Mouse (Mus musculus): ENCODE measurements around the gene Tmem158. TPM values are rescaled to one million over a fixed set of nuclear protein-coding genes. Genes with fewer than 3 reads are reported as not detected.
A peak's percentile ranks its signal among the peaks of the same experiment; 100 is the strongest.

Tmem158 gene
- polyA plus RNA-seq, 1 experiment from 2014 or later: 4.1 TPM

- Histone ChIP-seq H3K27ac (no peak overlapping the region), H3K9ac (no peak overlapping the region), H3K4me2 (no peak overlapping the region), H3K4me3 (replicated peaks) (no peak overlapping the region), H3K36me3 (no peaks in the 10 kb centered on the region), H3K4me1 (replicated peaks) (peaks cover 21% of the 10 kb centered on the region), H3K9me3 (replicated peaks) (no peaks in the 10 kb centered on the region), H3K27me3 (no peaks in the 10 kb centered on the region)
- WGBS (ENCODE audit: insufficient replicate concordance): 58% methylated on average over 2 of the region's 2 CpGs
- no peak for DNase-seq
- no peak for ATAC-seq (ENCODE audit: low read depth)
These were observed 17.4 kb upstream of the Tmem158 start for GRCm38 (mm10) chr9:123278003-123278402.

GRCm38 (mm10) chr9:123275373-123275772, 14.8 kb upstream of the Tmem158 start:
- DNase-seq (no peak), ATAC-seq (ENCODE audit: low read depth) (0 out of 2 replicates have a peak, but pooled peaks have one; percentile 34)
- peaks cover 15% of the 10 kb centered on the region for H3K4me1 ChIP-seq (replicated peaks)
- no peaks in the 10 kb centered on the region for H3K9me3 ChIP-seq (replicated peaks)
- no peak overlapping the region for H3K27ac ChIP-seq
- H3K4me3 ChIP-seq (replicated peaks): no peak overlapping the region
- no peak overlapping the region for H3K9ac ChIP-seq
- H3K4me2 ChIP-seq: no peak overlapping the region
- 30% methylated on average over 2 of the region's 2 CpGs for WGBS (ENCODE audit: insufficient replicate concordance)
- H3K36me3 ChIP-seq: no peaks in the 10 kb centered on the region
- H3K27me3 ChIP-seq: no peaks in the 10 kb centered on the region

GRCm38 (mm10) chr9:123274674-123275073, 14.1 kb upstream of the Tmem158 start:
- Histone ChIP-seq H3K4me1 (replicated peaks) (peaks cover 12% of the 10 kb centered on the region), H3K27ac (no peak overlapping the region), H3K9ac (no peak overlapping the region), H3K9me3 (replicated peaks) (no peaks in the 10 kb centered on the region), H3K4me3 (replicated peaks) (no peak overlapping the region), H3K4me2 (no peak overlapping the region), H3K36me3 (no peaks in the 10 kb centered on the region), H3K27me3 (no peaks in the 10 kb centered on the region)
- WGBS (ENCODE audit: insufficient replicate concordance): 23% methylated on average over 5 of the region's 5 CpGs
- ATAC-seq (ENCODE audit: low read depth) (peak; percentile 53), DNase-seq (no peak)

GRCm38 (mm10) chr9:123273876-123274275, 13.3 kb upstream of the Tmem158 start:
- no peak for ATAC-seq (ENCODE audit: low read depth)

GRCm38 (mm10) chr9:123271552-123271951, 11.0 kb upstream of the Tmem158 start:
- H3K4me3 ChIP-seq (replicated peaks): no peak overlapping the region
- no peaks in the 10 kb centered on the region for H3K9me3 ChIP-seq (replicated peaks)
- no peak overlapping the region for H3K9ac ChIP-seq
- no peaks in the 10 kb centered on the region for H3K36me3 ChIP-seq
- no peaks in the 10 kb centered on the region; the same call in 1 of the 2 replicates for H3K27me3 ChIP-seq
- WGBS (ENCODE audit: insufficient replicate concordance): 23% methylated on average over 4 of the region's 4 CpGs
- no peak overlapping the region for H3K4me2 ChIP-seq
- peaks cover 12% of the 10 kb centered on the region for H3K4me1 ChIP-seq (replicated peaks)
- ATAC-seq (ENCODE audit: low read depth) (no peak), DNase-seq (no peak)
- H3K27ac ChIP-seq: no peak overlapping the region

More at GRCm38 (mm10) chr9:123273876-123274275, 13.3 kb upstream of the Tmem158 start:
- Histone ChIP-seq H3K27ac (no peak overlapping the region), H3K27me3 (no peaks in the 10 kb centered on the region), H3K9me3 (replicated peaks) (no peaks in the 10 kb centered on the region), H3K4me3 (replicated peaks) (no peak overlapping the region), H3K9ac (no peak overlapping the region), H3K4me2 (no peak overlapping the region), H3K36me3 (no peaks in the 10 kb centered on the region), H3K4me1 (replicated peaks) (peaks cover 12% of the 10 kb centered on the region)
- DNase-seq: no peak
- WGBS (ENCODE audit: insufficient replicate concordance): 13% methylated on average over 2 of the region's 2 CpGs

- no peaks in the 10 kb centered on the region for H3K9me3 ChIP-seq (replicated peaks)
- no peaks in the 10 kb centered on the region for H3K36me3 ChIP-seq
- ATAC-seq (ENCODE audit: low read depth): no peak
- 17% methylated on average over 2 of the region's 2 CpGs for WGBS (ENCODE audit: insufficient replicate concordance)
- H3K4me1 ChIP-seq (replicated peaks): peaks cover 10% of the 10 kb centered on the region
- H3K4me3 ChIP-seq (replicated peaks): no peak overlapping the region
- H3K27ac ChIP-seq: no peak overlapping the region
- H3K27me3 ChIP-seq: peaks cover 3% of the 10 kb centered on the region; the same call in 1 of the 2 replicates
- DNase-seq: no peak
- no peak overlapping the region for H3K4me2 ChIP-seq
- H3K9ac ChIP-seq: no peak overlapping the region
These were observed 9.5 kb upstream of the Tmem158 start for GRCm38 (mm10) chr9:123269906-123270558.

GRCm38 (mm10) chr9:123259896-123260610, 511 bp downstream of the Tmem158 start:
- ATAC-seq (ENCODE audit: low read depth) (peak; percentile 66), DNase-seq (peak; percentile 30)
- Histone ChIP-seq H3K36me3 (no peaks in the 10 kb centered on the region), H3K27me3 (peaks cover 56% of the 10 kb centered on the region), H3K4me3 (replicated peaks) (peak overlapping the region; percentile 70), H3K4me1 (replicated peaks) (peaks cover 18% of the 10 kb centered on the region), H3K4me2 (peak overlapping the region; percentile 96), H3K27ac (no peak overlapping the region), H3K9me3 (replicated peaks) (no peaks in the 10 kb centered on the region), H3K9ac (peak overlapping the region; percentile 73)
- under 1% methylated on average over 92 of the region's 92 CpGs for WGBS (ENCODE audit: insufficient replicate concordance)

GRCm38 (mm10) chr9:123259461-123259895, 1.1 kb downstream of the Tmem158 start:
- Histone ChIP-seq H3K4me2 (peak overlapping the region; percentile 96), H3K4me1 (replicated peaks) (peaks cover 18% of the 10 kb centered on the region), H3K36me3 (no peaks in the 10 kb centered on the region), H3K9ac (peak overlapping the region; percentile 73), H3K27me3 (peaks cover 61% of the 10 kb centered on the region), H3K4me3 (replicated peaks) (peak overlapping the region; percentile 70), H3K27ac (no peak overlapping the region), H3K9me3 (replicated peaks) (no peaks in the 10 kb centered on the region)
- no peak for ATAC-seq (ENCODE audit: low read depth)
- peak; percentile 39 for DNase-seq
- WGBS (ENCODE audit: insufficient replicate concordance): 1% methylated on average over 45 of the region's 45 CpGs

GRCm38 (mm10) chr9:123258796-123259195, 1.8 kb downstream of the Tmem158 start:
- Histone ChIP-seq H3K36me3 (no peaks in the 10 kb centered on the region), H3K4me3 (replicated peaks) (no peak overlapping the region), H3K4me1 (replicated peaks) (peaks cover 18% of the 10 kb centered on the region), H3K9me3 (replicated peaks) (no peaks in the 10 kb centered on the region), H3K9ac (no peak overlapping the region), H3K27me3 (peaks cover 65% of the 10 kb centered on the region), H3K27ac (no peak overlapping the region), H3K4me2 (peak overlapping the region; percentile 13; the same call in 1 of the 2 replicates)
- ATAC-seq (ENCODE audit: low read depth) (no peak), DNase-seq (no peak)
- 48% methylated on average over 10 of the region's 10 CpGs for WGBS (ENCODE audit: insufficient replicate concordance)

- DNase-seq: no peak
- Histone ChIP-seq H3K9ac (no peak overlapping the region), H3K4me3 (replicated peaks) (no peak overlapping the region), H3K4me1 (replicated peaks) (peaks cover 15% of the 10 kb centered on the region), H3K4me2 (no peak overlapping the region), H3K27ac (no peak overlapping the region), H3K9me3 (replicated peaks) (no peaks in the 10 kb centered on the region), H3K36me3 (no peaks in the 10 kb centered on the region), H3K27me3 (peaks cover 54% of the 10 kb centered on the region)
- ATAC-seq (ENCODE audit: low read depth): no peak
- WGBS (ENCODE audit: insufficient replicate concordance): 60% methylated on average over 3 of the region's 3 CpGs
These were observed 4.8 kb downstream of the Tmem158 start for GRCm38 (mm10) chr9:123255736-123256135.

- WGBS (ENCODE audit: insufficient replicate concordance): 20% methylated on average over 1 of the region's 1 CpGs
- ATAC-seq (ENCODE audit: low read depth): peak; percentile 65
- Histone ChIP-seq H3K27me3 (no peaks in the 10 kb centered on the region), H3K9ac (no peak overlapping the region), H3K4me1 (replicated peaks) (no peaks in the 10 kb centered on the region), H3K9me3 (replicated peaks) (no peaks in the 10 kb centered on the region), H3K4me3 (replicated peaks) (no peak overlapping the region), H3K4me2 (no peak overlapping the region), H3K36me3 (no peaks in the 10 kb centered on the region), H3K27ac (no peak overlapping the region)
- no peak for DNase-seq
These were observed 12.6 kb downstream of the Tmem158 start for GRCm38 (mm10) chr9:123247992-123248391.

Data from liver, embryonic 13.5 days (tissue).